Mouse (Mus musculus): ENCODE measurements around the gene Phactr1. TPM values are rescaled to one million over a fixed set of nuclear protein-coding genes. Genes with fewer than 3 reads are reported as not detected.

Phactr1 gene
- 11.3 TPM for polyA plus RNA-seq (2014; fragmentation: Illumina TruSeq; extraction: RNeasy Lipid Tissue Mini Kit (QIAGEN cat#74804); ENCODE audit: low read depth, low replicate concordance)

GRCm38 (mm10) chr13:42680391-42680994, at the start of gene Phactr1:
Gene Phactr1, plus strand, starts transcription at chr13:42680623.

GRCm38 (mm10) chr13:43171020-43171710, 490.7 kb downstream of the Phactr1 start, which contains the start of gene Tbc1d7:
Gene Tbc1d7, minus strand, starts transcription at chr13:43171501.

